Mouse (Mus musculus) embryonic facial prominence, embryonic 15.5 days (tissue): ENCODE data around the gene Hsbp1. TPM values are rescaled to one million over a fixed set of nuclear protein-coding genes. Genes with fewer than 3 reads are reported as not detected.

Experiments used
- ATAC-seq: fragments of 200-750 bp; cut with Nextera tagmentation; 2 replicates; pipeline ENCODE4 v1.8.0; 2017; ENCODE audit warnings: low read depth, moderate TSS enrichment; ENCODE audit not compliant: insufficient number of reproducible peaks, low FRiP score, low TSS enrichment
- H3K27ac ChIP-seq: fragments of 300-500 bp; sonication (generic); replicated peaks from 2 replicates; pipeline ENCODE4 v1.5.1; 2015; ENCODE audit warnings: mild to moderate bottlenecking, inconsistent platforms
- H3K27me3 ChIP-seq: fragments of 300-500 bp; sonication (generic); 2 replicates; pipeline ENCODE4 v1.6.1; 2015; ENCODE audit warnings: inconsistent platforms
- H3K36me3 ChIP-seq: fragments of 300-500 bp; sonication (generic); 2 replicates; pipeline ENCODE4 v1.6.1; 2015; ENCODE audit warnings: mild to moderate bottlenecking, inconsistent platforms
- H3K4me1 ChIP-seq: fragments of 300-500 bp; sonication (generic); 2 replicates; pipeline ENCODE4 v1.6.1; 2015; ENCODE audit warnings: inconsistent platforms
- H3K4me2 ChIP-seq: fragments of 300-500 bp; sonication (generic); replicated peaks from 2 replicates; pipeline ENCODE4 v1.6.1; 2015; ENCODE audit warnings: mild to moderate bottlenecking, inconsistent platforms
- H3K4me3 ChIP-seq: fragments of 300-500 bp; sonication (generic); replicated peaks from 2 replicates; pipeline ENCODE4 v1.5.1; 2015; ENCODE audit warnings: mild to moderate bottlenecking, inconsistent platforms
- H3K9ac ChIP-seq: fragments of 300-500 bp; sonication (generic); 2 replicates; pipeline ENCODE4 v1.6.1; 2015; ENCODE audit warnings: inconsistent platforms
- H3K9me3 ChIP-seq: fragments of 300-500 bp; sonication (generic); replicated peaks from 2 replicates; pipeline ENCODE4 v1.6.1; 2016; ENCODE audit warnings: inconsistent platforms
- WGBS: fragments of 180-500 bp; shearing (Covaris S2); methylation state at CpG from one replicate; pipeline ENCODE4 v1.1.7; 2015; 5-methylcytosine and 5-hydroxymethylcytosine counted together
- polyA plus RNA-seq: library from polyadenylated mRNA; unstranded; fragments of >200 nt; fragmentation: Nextera tagmentation; extraction: Ambion mirVana; gene quantifications from 2 replicates; pipeline ENCODE4 v1.2.1, GENCODE M21; 2015

Hsbp1 gene
- polyA plus RNA-seq, 1 experiment from 2014 or later, result 344 TPM

GRCm38 (mm10) chr8:119386988-119387387 is 42.7 kb downstream of the Hsbp1 start:
- Histone ChIP-seq H3K4me2 (no peak overlapping the region), H3K4me3 (no peak overlapping the region), H3K9me3 (no peaks in the 10 kb centered on the region), H3K27ac (no peak overlapping the region), H3K27me3 (no peaks in the 10 kb centered on the region; the same call in 1 of the 2 replicates), H3K4me1 (no peaks in the 10 kb centered on the region), H3K36me3 (no peaks in the 10 kb centered on the region), H3K9ac (no peak overlapping the region)
- 80% methylated on average over 6 of the region's 6 CpGs for WGBS
- no peak for ATAC-seq

GRCm38 (mm10) chr8:119394097-119394496 is 49.8 kb downstream of the Hsbp1 start:
- Histone ChIP-seq H3K9me3 (no peaks in the 10 kb centered on the region), H3K27me3 (no peaks in the 10 kb centered on the region), H3K4me1 (peaks cover 20% of the 10 kb centered on the region), H3K4me3 (peak overlapping the region; percentile 81), H3K4me2 (peak overlapping the region; percentile 97), H3K36me3 (no peaks in the 10 kb centered on the region), H3K9ac (peak overlapping the region; percentile 85), H3K27ac (peak overlapping the region; percentile 76; the same call in 1 of the 2 replicates)
- 0 out of 2 replicates have a peak, but pooled peaks have one; percentile 7 for ATAC-seq
- 76% methylated on average over 9 of the region's 9 CpGs for whole genome bisulfite sequencing

- peak within 1 kb of the TSS; percentile 97 for H3K4me2 ChIP-seq
- peak within 1 kb of the TSS; percentile 76; the same call in 1 of the 2 replicates for H3K27ac ChIP-seq
- H3K9ac ChIP-seq, result peak within 1 kb of the TSS; percentile 85
- ATAC-seq, result peak; percentile 92
- H3K4me1 ChIP-seq, result peaks cover 20% of the 10 kb centered on the region
- H3K27me3 ChIP-seq, result no peaks in the 10 kb centered on the region
- H3K4me3 ChIP-seq, result peak within 1 kb of the TSS; percentile 81
- no peaks in the 10 kb centered on the region for H3K36me3 ChIP-seq
- no peaks in the 10 kb centered on the region for H3K9me3 ChIP-seq
- WGBS, result 1% methylated on average over 44 of the region's 44 CpGs
Observed at GRCm38 (mm10) chr8:119394524-119395026, 50.3 kb downstream of the Hsbp1 start, which contains the start of gene Mlycd. Gene Mlycd, plus strand, starts transcription at chr8:119394878.

- 5% methylated on average over 73 of the region's 83 CpGs for WGBS
- peak overlapping the region; percentile 76; the same call in 1 of the 2 replicates for H3K27ac ChIP-seq
- peak overlapping the region; percentile 85 for H3K9ac ChIP-seq
- H3K4me1 ChIP-seq, result peaks cover 20% of the 10 kb centered on the region
- peak overlapping the region; percentile 97 for H3K4me2 ChIP-seq
- no peaks in the 10 kb centered on the region for H3K27me3 ChIP-seq
- no peaks in the 10 kb centered on the region for H3K9me3 ChIP-seq
- H3K4me3 ChIP-seq, result peak overlapping the region; percentile 81
- H3K36me3 ChIP-seq, result no peaks in the 10 kb centered on the region
- peak; percentile 51 for ATAC-seq
Observed at GRCm38 (mm10) chr8:119395072-119395950, 51.0 kb downstream of the Hsbp1 start.

Other genes starting within 250 kb of the Hsbp1 start
- 15.3 and 15.5 TPM in 2 replicates for gene Mlycd, start 50.4 kb downstream of the Hsbp1 start, polyA plus RNA-seq
- 2.1 and 3.0 TPM in 2 replicates for gene Osgin1, start 89.6 kb downstream of the Hsbp1 start, polyA plus RNA-seq
- gene Necab2, start 102.2 kb downstream of the Hsbp1 start, polyA plus RNA-seq, result 2.5 and 4.7 TPM in 2 replicates
- 0.09 and 0.30 TPM in 2 replicates for gene Slc38a8, start 157.2 kb downstream of the Hsbp1 start, polyA plus RNA-seq
- gene Mbtps1, start 214.2 kb downstream of the Hsbp1 start, polyA plus RNA-seq, result 118 TPM in 2 replicates
- 30.0 and 31.1 TPM in 2 replicates for gene Hsdl1, start 230.7 kb downstream of the Hsbp1 start, polyA plus RNA-seq
- 2.9 and 6.8 TPM in 2 replicates for gene Dnaaf1, start 230.7 kb downstream of the Hsbp1 start, polyA plus RNA-seq